Mouse (Mus musculus): ENCODE data around the gene Synj1.

DNA sequence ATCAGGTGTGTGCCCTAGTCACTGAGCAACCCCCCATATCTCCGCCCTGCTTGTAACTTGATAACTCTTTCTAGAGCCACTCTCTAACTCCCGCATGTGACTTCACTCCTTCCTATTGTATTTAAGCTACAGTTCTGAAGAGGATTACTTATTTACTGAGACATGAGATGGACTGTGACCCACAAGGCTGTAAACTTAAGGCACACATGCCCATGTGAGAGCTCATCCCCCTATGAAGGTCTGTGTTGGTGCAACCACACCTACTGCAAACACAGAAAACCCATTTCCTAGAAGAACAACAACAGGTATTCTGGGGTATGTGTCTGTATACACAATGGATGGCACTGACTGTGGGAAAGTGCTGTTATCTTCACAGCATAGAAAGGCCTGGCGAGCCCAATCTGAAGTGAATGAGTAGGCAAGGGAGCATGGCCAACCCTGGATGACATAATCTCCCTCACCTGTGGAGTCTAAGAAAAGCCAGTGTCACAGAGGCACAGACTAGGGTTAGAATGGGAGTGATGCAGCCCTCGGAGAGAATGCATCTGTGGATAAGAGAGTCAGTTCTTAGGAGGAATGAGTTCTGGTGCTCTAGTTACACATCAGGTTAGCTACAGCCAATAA is 6.1 kb downstream of the Synj1 start:
- TF ChIP-seq POLR2A (IDR thresholded peaks at IDR 0.05; ENCODE audit: borderline replicate concordance, insufficient read depth, low read length) (no peak), CTCF (IDR thresholded peaks at IDR 0.05; ENCODE audit: borderline replicate concordance, insufficient read depth, low read depth, low read length) (no peak)
